Mouse (Mus musculus) stomach, postnatal 0 days (tissue): Measurements from ENCODE around the gene Fgfr2.

Experiments used
- CTCF ChIP-seq: IDR thresholded peaks from 2 replicates; pipeline ENCODE4 v1.5.1; 2016; ENCODE audit warnings: antibody characterized with exemption, low read depth, mild to moderate bottlenecking, moderate library complexity
- EP300 ChIP-seq: optimal IDR thresholded peaks from 2 replicates; pipeline ENCODE3; 2016; ENCODE audit warnings: antibody characterized with exemption

DNA sequence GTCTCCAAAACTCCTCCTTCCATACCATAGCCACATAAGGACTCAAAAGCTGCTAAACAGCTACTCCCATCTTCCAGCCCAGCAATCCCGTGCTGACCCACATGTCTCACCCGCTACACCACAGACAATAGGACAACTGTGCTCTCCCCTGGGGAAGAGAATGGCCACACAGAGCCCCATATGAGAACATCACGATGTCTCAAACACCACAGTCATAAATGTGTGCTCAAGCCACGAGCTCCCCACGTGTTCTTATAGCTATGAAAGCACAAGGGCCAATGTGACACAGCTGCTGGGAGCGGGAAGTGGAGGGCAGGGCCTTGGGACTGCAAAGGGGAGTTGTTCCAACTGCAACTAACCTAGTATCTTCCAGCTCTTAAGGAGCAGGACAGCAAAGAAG, 329.7 kb downstream of the Fgfr2 start:
- TF ChIP-seq CTCF (no peak), EP300 (no peak)
